Mouse (Mus musculus) MN1 (cell line): ENCODE measurements around the gene Slc39a1.

Experiments used
- DNase-seq: peaks from one replicate; pipeline ENCODE4 v3.0.0-alpha.2; 2016; ENCODE audit warnings: low spot score

Gene Slc39a1

GRCm38 (mm10) chr3:90247960-90248745 is at the start of gene Slc39a1:
TSS of gene Slc39a1 (plus strand) at chr3:90248172.
- DNase-seq, result peak; percentile 95

GRCm38 (mm10) chr3:90202884-90203283 is 45.1 kb upstream of the Slc39a1 start:
- DNase-seq, result no peak

GRCm38 (mm10) chr3:90203619-90204018 is 44.4 kb upstream of the Slc39a1 start:
- no peak for DNase-seq

- no peak for DNase-seq
Measured at GRCm38 (mm10) chr3:90204582-90204981, 43.4 kb upstream of the Slc39a1 start.

- no peak for DNase-seq
Measured at GRCm38 (mm10) chr3:90208662-90209061, 39.3 kb upstream of the Slc39a1 start.

GRCm38 (mm10) chr3:90209908-90210566 is 37.9 kb upstream of the Slc39a1 start:
- no peak for DNase-seq

GRCm38 (mm10) chr3:90211475-90212398 is 36.2 kb upstream of the Slc39a1 start:
- DNase-seq, result no peak

GRCm38 (mm10) chr3:90212723-90213122 is 35.2 kb upstream of the Slc39a1 start:
- no peak for DNase-seq

- DNase-seq, result peak; percentile 95
Measured at GRCm38 (mm10) chr3:90213377-90213866, 34.5 kb upstream of the Slc39a1 start, which contains the start of the genes Rps27 and Rab13. TSS of gene Rps27 (minus strand) at chr3:90213651. TSS of gene Rab13 (plus strand) at chr3:90213695.

- DNase-seq, result no peak
Measured at GRCm38 (mm10) chr3:90213956-90214684, 33.9 kb upstream of the Slc39a1 start.

GRCm38 (mm10) chr3:90215825-90216380 is 32.1 kb upstream of the Slc39a1 start:
- no peak for DNase-seq

- DNase-seq, result peak; percentile 82
Measured at GRCm38 (mm10) chr3:90220088-90220487, 27.9 kb upstream of the Slc39a1 start.

- peak; percentile 72 for DNase-seq
Measured at GRCm38 (mm10) chr3:90220531-90220951, 27.4 kb upstream of the Slc39a1 start.

- DNase-seq, result no peak
Measured at GRCm38 (mm10) chr3:90221123-90221522, 26.8 kb upstream of the Slc39a1 start.

- no peak for DNase-seq
Measured at GRCm38 (mm10) chr3:90222455-90222854, 25.5 kb upstream of the Slc39a1 start.

- no peak for DNase-seq
Measured at GRCm38 (mm10) chr3:90222941-90223340, 25.0 kb upstream of the Slc39a1 start.

- no peak for DNase-seq
Measured at GRCm38 (mm10) chr3:90224331-90224730, 23.6 kb upstream of the Slc39a1 start.

- DNase-seq, result no peak
Measured at GRCm38 (mm10) chr3:90231075-90231474, 16.9 kb upstream of the Slc39a1 start.

GRCm38 (mm10) chr3:90231507-90232333 is 16.3 kb upstream of the Slc39a1 start, which contains the start of gene Jtb:
TSS of gene Jtb (plus strand) at chr3:90231597.
- peak; percentile 96 for DNase-seq

- no peak for DNase-seq
Measured at GRCm38 (mm10) chr3:90241251-90241650, 6.7 kb upstream of the Slc39a1 start.
